9 mouse cellular contexts compared by ENCODE assay signal in genomic region chr9:62535566-62535965, GRCm38 (mm10). TPM values are rescaled to one million over a fixed set of nuclear protein-coding genes. Genes with fewer than 3 reads are reported as not detected.
DNase-seq lines count a peak whose midpoint lies in the region; ATAC-seq and TF ChIP-seq lines count a peak whose summit lies in the region.
"Had no signal": no experiment of that assay in that cellular context is flagged by ENCODE, and none has a peak within 500 bp of the region (broad histone marks: within the 10 kb centered on the region; RNA-seq: fewer than 3 reads in every experiment).

No protein-coding gene starts in this region.

- no peak for TF ChIP-seq POLR2A in ES-Bruce4 (IDR thresholded peaks at IDR 0.05; ENCODE audit: insufficient read depth, low read length)

- no peaks in the 10 kb centered on the region for H3K9me3 ChIP-seq in ES-Bruce4 (replicated peaks; ENCODE audit: control insufficient read depth, insufficient read depth, low read length, poor library complexity, severe bottlenecking)
- H3K9me3 ChIP-seq in forebrain, postnatal 0 days (ENCODE audit: low read length) = no peaks in the 10 kb centered on the region
- no peaks in the 10 kb centered on the region for H3K9me3 ChIP-seq in liver, embryonic 13.5 days (replicated peaks)

- no peak overlapping the region for H3K27ac ChIP-seq in ES-Bruce4 (ENCODE audit: insufficient read depth, low read length)
- H3K27ac ChIP-seq in forebrain, postnatal 0 days (ENCODE audit: low read depth, low read length) = peak overlapping the region; percentile 99
- H3K27ac ChIP-seq in liver, embryonic 13.5 days = no peak overlapping the region

- H3K4me1 ChIP-seq in ES-Bruce4 (ENCODE audit: control insufficient read depth, insufficient read depth, low read length) = peaks cover 11% of the 10 kb centered on the region
- peaks cover 57% of the 10 kb centered on the region for H3K4me1 ChIP-seq in forebrain, postnatal 0 days (ENCODE audit: insufficient read depth)
- H3K4me1 ChIP-seq in liver, embryonic 13.5 days (replicated peaks) = peaks cover 15% of the 10 kb centered on the region

- no peak for TF ChIP-seq EP300 in ES-Bruce4 (IDR thresholded peaks at IDR 0.05; ENCODE audit: insufficient read depth, low read depth, low read length)

- H3K4me2 ChIP-seq in forebrain, postnatal 0 days (ENCODE audit: low read depth) = peak overlapping the region; percentile 93
- peak overlapping the region; percentile 63 for H3K4me2 ChIP-seq in liver, embryonic 13.5 days

- H3K4me3 ChIP-seq in ES-Bruce4 (ENCODE audit: low read depth, low read length) = peak overlapping the region; percentile 73; the same call in 1 of the 2 replicates
- peak overlapping the region; percentile 72 for H3K4me3 ChIP-seq in forebrain, postnatal 0 days (ENCODE audit: low read depth, low read length)
- no peak overlapping the region for H3K4me3 ChIP-seq in liver, embryonic 13.5 days (replicated peaks)

- no peaks in the 10 kb centered on the region for H3K27me3 ChIP-seq in ES-Bruce4 (ENCODE audit: control insufficient read depth, insufficient read depth, low read length, poor library complexity, severe bottlenecking)
- no peaks in the 10 kb centered on the region for H3K27me3 ChIP-seq in forebrain, postnatal 0 days (ENCODE audit: insufficient read depth, low read length)
- peaks cover 58% of the 10 kb centered on the region for H3K27me3 ChIP-seq in liver, embryonic 13.5 days

- WGBS in forebrain, postnatal 0 days = 53% methylated on average over 8 of the region's 8 CpGs
- 63% methylated on average over 8 of the region's 8 CpGs for WGBS in liver, embryonic 13.5 days (ENCODE audit: insufficient replicate concordance)

- no peak overlapping the region for H3K9ac ChIP-seq in ES-Bruce4 (ENCODE audit: low read depth, poor library complexity, severe bottlenecking)
- peak overlapping the region; percentile 98 for H3K9ac ChIP-seq in forebrain, postnatal 0 days
- H3K9ac ChIP-seq in liver, embryonic 13.5 days = no peak overlapping the region

- TF ChIP-seq CTCF in ES-Bruce4 (IDR thresholded peaks at IDR 0.05; ENCODE audit: low read depth, low read length) = no peak
- TF ChIP-seq CTCF in forebrain, postnatal 0 days (IDR thresholded peaks at IDR 0.05; ENCODE audit: low read depth) = no peak

- peak; percentile 78 for DNase-seq in cerebellum, adult 11-12 months
- no peak for DNase-seq in forebrain, postnatal 0 days
- no peak for DNase-seq in liver, embryonic 13.5 days
- no peak for DNase-seq in adrenal gland, adult 8-10 months
- DNase-seq in MN1 (ENCODE audit: low spot score) = no peak
- DNase-seq in thymus, postnatal 10 days (ENCODE audit: low spot score in 2 of 2) = no peak
- DNase-seq: kidney, adult 11 months had no signal

- no peaks in the 10 kb centered on the region for H3K36me3 ChIP-seq in ES-Bruce4 (ENCODE audit: control insufficient read depth, insufficient read depth, low read length, poor library complexity, severe bottlenecking)
- no peaks in the 10 kb centered on the region for H3K36me3 ChIP-seq in forebrain, postnatal 0 days (ENCODE audit: insufficient read depth)
- H3K36me3 ChIP-seq in liver, embryonic 13.5 days = no peaks in the 10 kb centered on the region

- no peak for ATAC-seq in cerebellum, adult (ENCODE audit: insufficient number of reproducible peaks, low FRiP score, low TSS enrichment)
- no peak for ATAC-seq in forebrain, postnatal 0 days
- ATAC-seq in liver, embryonic 13.5 days (ENCODE audit: low read depth) = no peak

RNA-seq across cellular contexts. Expression of gene Coro2b, which starts 1.3 kb away (rescaled TPM):
- polyA plus RNA-seq in ES-Bruce4 (2011; ENCODE audit: insufficient read depth, insufficient read length, low read depth, missing spikeins) = 3.1 and 4.8 TPM in 2 replicates
- 43.3 and 53.2 TPM in 2 replicates for total RNA-seq in forebrain, postnatal 0 days (2014; rRNA removed)
- polyA plus RNA-seq in forebrain, postnatal 0 days (2015; fragmentation: Nextera tagmentation; extraction: Ambion mirVana) = 24.7 and 31.6 TPM in 2 replicates
- polyA plus RNA-seq in liver, embryonic 13.5 days (2015; fragmentation: Nextera tagmentation; extraction: Ambion mirVana) = 0.98 and 1.2 TPM in 2 replicates
- total RNA-seq in adrenal gland, adult 8-10 months (2022) = 10 to 100 TPM; 12.4 to 20.2 (median 18.2) TPM
